Mouse (Mus musculus): ENCODE data around the gene Cd5l. TPM values are rescaled to one million over a fixed set of nuclear protein-coding genes. Genes with fewer than 3 reads are reported as not detected.

Cd5l gene
- polyA plus RNA-seq, 1 experiment = not detected

GRCm38 (mm10) chr3:87410605-87411004 lies 52.9 kb downstream of the Cd5l start:
- no peak overlapping the region for H3K9ac ChIP-seq (ENCODE audit: low read depth, poor library complexity, severe bottlenecking)
- no peaks in the 10 kb centered on the region for H3K27me3 ChIP-seq (ENCODE audit: control insufficient read depth, insufficient read depth, low read length, poor library complexity, severe bottlenecking)
- no peaks in the 10 kb centered on the region for H3K9me3 ChIP-seq (replicated peaks; ENCODE audit: control insufficient read depth, insufficient read depth, low read length, poor library complexity, severe bottlenecking)
- H3K4me3 ChIP-seq (ENCODE audit: low read depth, low read length) = no peak overlapping the region
- H3K27ac ChIP-seq (ENCODE audit: insufficient read depth, low read length) = no peak overlapping the region
- no peak for TF ChIP-seq CTCF (IDR thresholded peaks at IDR 0.05; ENCODE audit: low read depth, low read length)
- no peak for TF ChIP-seq EP300 (IDR thresholded peaks at IDR 0.05; ENCODE audit: insufficient read depth, low read depth, low read length)
- no peak for TF ChIP-seq POLR2A (IDR thresholded peaks at IDR 0.05; ENCODE audit: insufficient read depth, low read length)
- H3K4me1 ChIP-seq (ENCODE audit: control insufficient read depth, insufficient read depth, low read length) = no peaks in the 10 kb centered on the region
- H3K36me3 ChIP-seq (ENCODE audit: control insufficient read depth, insufficient read depth, low read length, poor library complexity, severe bottlenecking) = no peaks in the 10 kb centered on the region

GRCm38 (mm10) chr3:87411150-87411549 lies 53.5 kb downstream of the Cd5l start:
- H3K4me3 ChIP-seq (ENCODE audit: low read depth, low read length) = no peak overlapping the region
- no peaks in the 10 kb centered on the region for H3K27me3 ChIP-seq (ENCODE audit: control insufficient read depth, insufficient read depth, low read length, poor library complexity, severe bottlenecking)
- H3K9me3 ChIP-seq (replicated peaks; ENCODE audit: control insufficient read depth, insufficient read depth, low read length, poor library complexity, severe bottlenecking) = no peaks in the 10 kb centered on the region
- no peaks in the 10 kb centered on the region for H3K4me1 ChIP-seq (ENCODE audit: control insufficient read depth, insufficient read depth, low read length)
- no peaks in the 10 kb centered on the region for H3K36me3 ChIP-seq (ENCODE audit: control insufficient read depth, insufficient read depth, low read length, poor library complexity, severe bottlenecking)
- TF ChIP-seq POLR2A (IDR thresholded peaks at IDR 0.05; ENCODE audit: insufficient read depth, low read length) (no peak), CTCF (IDR thresholded peaks at IDR 0.05; ENCODE audit: low read depth, low read length) (peak; percentile 81), EP300 (IDR thresholded peaks at IDR 0.05; ENCODE audit: insufficient read depth, low read depth, low read length) (no peak)
- no peak overlapping the region for H3K27ac ChIP-seq (ENCODE audit: insufficient read depth, low read length)
- no peak overlapping the region for H3K9ac ChIP-seq (ENCODE audit: low read depth, poor library complexity, severe bottlenecking)

- H3K27me3 ChIP-seq (ENCODE audit: control insufficient read depth, insufficient read depth, low read length, poor library complexity, severe bottlenecking) = no peaks in the 10 kb centered on the region
- no peaks in the 10 kb centered on the region for H3K36me3 ChIP-seq (ENCODE audit: control insufficient read depth, insufficient read depth, low read length, poor library complexity, severe bottlenecking)
- no peak overlapping the region for H3K9ac ChIP-seq (ENCODE audit: low read depth, poor library complexity, severe bottlenecking)
- no peak overlapping the region for H3K27ac ChIP-seq (ENCODE audit: insufficient read depth, low read length)
- no peaks in the 10 kb centered on the region; the same call in 1 of the 2 replicates for H3K9me3 ChIP-seq (replicated peaks; ENCODE audit: control insufficient read depth, insufficient read depth, low read length, poor library complexity, severe bottlenecking)
- TF ChIP-seq POLR2A (IDR thresholded peaks at IDR 0.05; ENCODE audit: insufficient read depth, low read length) (no peak), CTCF (IDR thresholded peaks at IDR 0.05; ENCODE audit: low read depth, low read length) (no peak), EP300 (IDR thresholded peaks at IDR 0.05; ENCODE audit: insufficient read depth, low read depth, low read length) (no peak)
- no peak overlapping the region for H3K4me3 ChIP-seq (ENCODE audit: low read depth, low read length)
- H3K4me1 ChIP-seq (ENCODE audit: control insufficient read depth, insufficient read depth, low read length) = no peaks in the 10 kb centered on the region
Measured at GRCm38 (mm10) chr3:87420645-87421044, 63.0 kb downstream of the Cd5l start.

Other genes with a start within 250 kb of the Cd5l start
- gene Kirrel, start 183.1 kb upstream of the Cd5l start, polyA plus RNA-seq (2011; ENCODE audit: insufficient read depth, insufficient read length, low read depth, missing spikeins) = 38.3 and 39.9 TPM in 2 replicates
- gene Fcrls, start 94.1 kb upstream of the Cd5l start, polyA plus RNA-seq (2011; ENCODE audit: insufficient read depth, insufficient read length, low read depth, missing spikeins) = not detected in 2 replicates
- not detected in 2 replicates for gene Fcrl1, start 18.5 kb downstream of the Cd5l start, polyA plus RNA-seq (2011; ENCODE audit: insufficient read depth, insufficient read length, low read depth, missing spikeins)
- not detected in 2 replicates for gene Fcrl5, start 77.9 kb downstream of the Cd5l start, polyA plus RNA-seq (2011; ENCODE audit: insufficient read depth, insufficient read length, low read depth, missing spikeins)
- gene Etv3, start 167.5 kb downstream of the Cd5l start, polyA plus RNA-seq (2011; ENCODE audit: insufficient read depth, insufficient read length, low read depth, missing spikeins) = 12.6 and 14.6 TPM in 2 replicates